Mouse (Mus musculus): ENCODE measurements around the gene Fat4.

DNA sequence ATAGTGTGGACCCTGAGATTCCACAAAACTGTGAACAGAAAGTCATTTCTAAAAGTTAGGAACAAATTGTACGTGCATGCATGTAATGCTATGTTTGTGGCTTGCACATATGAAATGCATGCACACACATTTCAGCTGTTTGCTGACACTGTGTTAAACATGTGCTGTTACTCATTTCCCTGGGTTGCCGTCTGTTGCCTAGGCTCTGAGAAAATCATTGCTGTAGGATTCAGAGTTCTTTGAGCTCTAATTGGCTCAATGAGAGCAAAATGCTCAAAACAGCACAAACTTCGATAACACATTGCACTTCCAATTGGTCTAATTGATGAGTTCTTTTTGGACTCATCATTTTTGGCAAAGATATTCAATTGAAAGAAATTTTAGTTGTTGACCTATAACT lies 37.7 kb upstream of the Fat4 start:
- TF ChIP-seq CTCF (IDR thresholded peaks at IDR 0.05; ENCODE audit: borderline replicate concordance, extremely low read depth, insufficient read depth, insufficient read length) (no peak), POLR2A (IDR thresholded peaks at IDR 0.05; ENCODE audit: borderline replicate concordance, extremely low read depth, insufficient read depth, insufficient read length, poor library complexity, severe bottlenecking) (no peak)

All from brain, embryonic 14.5 days (tissue).